Mouse (Mus musculus) G1E (cell line): ENCODE measurements around the gene Cox7a2l. TPM values are rescaled to one million over a fixed set of nuclear protein-coding genes. Genes with fewer than 3 reads are reported as not detected.
A peak's percentile ranks its signal among the peaks of the same experiment; 100 is the strongest.

Experiments used
- ATAC-seq: 2 replicates; pipeline ENCODE4 v1.8.0; 2016; ENCODE audit warnings: mild to moderate bottlenecking; ENCODE audit not compliant: insufficient number of reproducible peaks, poor library complexity, low FRiP score, severe bottlenecking; ENCODE audit errors: extremely low read depth
- DNase-seq: peaks from one replicate; pipeline ENCODE4 v3.0.0; 2012; ENCODE audit warnings: low spot score
- H3K27me3 ChIP-seq: 2 replicates; pipeline ENCODE4 v1.6.1; 2012; ENCODE audit warnings: mild to moderate bottlenecking, low read length, inconsistent platforms; ENCODE audit not compliant: insufficient read depth
- H3K36me3 ChIP-seq: replicated peaks from 2 replicates; pipeline ENCODE3; 2012; ENCODE audit warnings: mild to moderate bottlenecking, inconsistent platforms
- H3K4me1 ChIP-seq: 2 replicates; pipeline ENCODE4 v1.6.1; 2012; ENCODE audit warnings: low read depth, low read length, inconsistent platforms, mixed read lengths; ENCODE audit not compliant: insufficient read depth
- H3K4me3 ChIP-seq: 2 replicates; pipeline ENCODE4 v1.5.1; 2012; ENCODE audit warnings: low read depth, mild to moderate bottlenecking, inconsistent platforms, low read length, moderate library complexity, mixed read lengths
- H3K9me3 ChIP-seq: replicated peaks from 2 replicates; pipeline ENCODE4 v1.6.1; 2012; ENCODE audit warnings: inconsistent platforms
- CTCF ChIP-seq: IDR thresholded peaks from 2 replicates; pipeline ENCODE4 v1.5.1; 2012; ENCODE audit warnings: low read depth, low read length, inconsistent platforms, mixed read lengths
- GATA1 ChIP-seq: IDR thresholded peaks from 2 replicates; pipeline ENCODE4 v1.6.1; 2012; ENCODE audit warnings: borderline replicate concordance, low read length, inconsistent platforms, mixed read lengths
- GATA2 ChIP-seq: IDR thresholded peaks from 2 replicates; pipeline ENCODE4 v1.6.1; 2012; ENCODE audit warnings: low read depth, low read length, inconsistent platforms, borderline replicate concordance
- POLR2AphosphoS5 ChIP-seq: IDR thresholded peaks from 2 replicates; pipeline ENCODE4 v1.6.1; 2012; ENCODE audit warnings: low read depth, low read length, inconsistent platforms; ENCODE audit not compliant: insufficient replicate concordance
- TAL1 ChIP-seq: conservative IDR thresholded peaks from 2 replicates; pipeline ENCODE4 v1.6.1; 2012; ENCODE audit warnings: low read depth, low read length, inconsistent platforms, mixed read lengths
- polyA plus RNA-seq: library from polyadenylated mRNA; stranded (reverse); fragments of >175 nt; gene quantifications from 2 replicates; pipeline ENCODE4 v1.2.3, GENCODE M21; 2012
- total RNA-seq, 2 experiments: library from RNA; stranded (forward) in 1 of 2; stranded (reverse) in 1 of 2; fragments of 200-1000 nt in 1 of 2; fragments of >200 nt in 1 of 2; fragmentation: Nextera tagmentation in 1 of 2; gene quantifications; 2 replicates each; pipeline ENCODE4 v1.2.3; 2014 to 2017

The Cox7a2l gene
- total and polyA plus RNA-seq, 3 experiments = 41.3 to 209 (median 140) TPM

- ATAC-seq = no peak
- H3K9me3 ChIP-seq = no peaks in the 10 kb centered on the region
- no peaks in the 10 kb centered on the region for H3K4me1 ChIP-seq
- no peak for DNase-seq
- no peaks in the 10 kb centered on the region for H3K36me3 ChIP-seq
- TF ChIP-seq CTCF (no peak), GATA2 (no peak), GATA1 (no peak)
- peaks cover 33% of the 10 kb centered on the region for H3K27me3 ChIP-seq
- no peak overlapping the region for H3K4me3 ChIP-seq
These were observed 25.3 kb upstream of the Cox7a2l start for GRCm38 (mm10) chr17:83542424-83542823.

DNA sequence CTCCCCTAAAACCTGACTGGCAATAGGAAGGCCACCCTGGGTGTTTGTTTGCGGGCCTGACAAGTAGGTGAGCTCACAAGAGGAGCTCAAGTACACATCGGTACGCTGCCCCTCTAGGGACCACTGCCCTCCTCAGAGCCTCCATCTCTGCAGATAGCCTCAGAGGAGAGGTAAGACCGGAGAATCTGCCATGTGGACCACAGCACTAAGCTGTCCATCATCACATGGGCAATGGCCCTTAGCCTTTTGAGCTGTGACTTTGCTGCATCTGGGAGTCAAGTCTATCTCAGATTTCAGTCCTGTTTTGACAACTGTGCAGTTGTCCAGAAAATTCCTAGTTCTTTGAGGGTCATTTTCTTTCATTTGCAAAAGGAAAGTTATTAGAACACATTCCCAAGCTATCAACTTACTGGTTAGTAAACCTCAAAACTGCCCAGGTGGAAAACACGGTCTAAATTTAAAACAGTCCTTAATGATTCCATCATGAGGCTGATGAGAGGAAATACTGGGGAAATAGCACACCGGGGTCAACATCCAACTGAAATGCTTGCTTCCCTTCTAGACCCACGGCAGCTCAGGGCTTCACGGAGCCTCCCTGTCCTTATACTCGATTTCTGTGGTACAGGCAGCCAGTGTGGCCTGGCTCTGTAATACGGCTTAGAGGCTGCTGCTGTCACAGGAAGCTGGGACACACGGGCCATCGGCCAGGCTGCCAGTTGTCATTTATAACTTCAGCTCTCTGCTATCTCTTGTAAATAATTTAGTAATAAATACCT, 22.3 kb upstream of the Cox7a2l start:
- H3K27me3 ChIP-seq = peaks cover 27% of the 10 kb centered on the region
- TF ChIP-seq GATA2 (no peak), CTCF (no peak), GATA1 (no peak), TAL1 (no peak), POLR2AphosphoS5 (no peak)
- H3K4me3 ChIP-seq = no peak overlapping the region
- DNase-seq (no peak), ATAC-seq (no peak)
- no peaks in the 10 kb centered on the region for H3K4me1 ChIP-seq
- H3K36me3 ChIP-seq = no peaks in the 10 kb centered on the region
- no peaks in the 10 kb centered on the region for H3K9me3 ChIP-seq

GRCm38 (mm10) chr17:83538694-83539093, 21.6 kb upstream of the Cox7a2l start:
- no peak for TF ChIP-seq TAL1
- TF ChIP-seq GATA2 = no peak
- no peak for TF ChIP-seq GATA1
- no peak for TF ChIP-seq POLR2AphosphoS5
- no peak for TF ChIP-seq CTCF
- H3K4me3 ChIP-seq = no peak overlapping the region
- no peak for ATAC-seq
- H3K9me3 ChIP-seq = no peaks in the 10 kb centered on the region
- H3K27me3 ChIP-seq = peaks cover 27% of the 10 kb centered on the region
- no peaks in the 10 kb centered on the region for H3K4me1 ChIP-seq
- DNase-seq = no peak
- H3K36me3 ChIP-seq = no peaks in the 10 kb centered on the region

GRCm38 (mm10) chr17:83538141-83538540, 21.0 kb upstream of the Cox7a2l start:
- TF ChIP-seq GATA2 (no peak), TAL1 (no peak), GATA1 (no peak)
- no peaks in the 10 kb centered on the region for H3K36me3 ChIP-seq
- no peaks in the 10 kb centered on the region for H3K4me1 ChIP-seq
- H3K27me3 ChIP-seq = peaks cover 27% of the 10 kb centered on the region
- H3K4me3 ChIP-seq = no peak overlapping the region
- no peak for DNase-seq
- ATAC-seq = no peak
- no peaks in the 10 kb centered on the region for H3K9me3 ChIP-seq

GRCm38 (mm10) chr17:83533150-83533549, 16.0 kb upstream of the Cox7a2l start:
- Histone ChIP-seq H3K4me3 (no peak overlapping the region), H3K4me1 (peaks cover 10% of the 10 kb centered on the region), H3K27me3 (peaks cover 7% of the 10 kb centered on the region), H3K36me3 (no peaks in the 10 kb centered on the region), H3K9me3 (no peaks in the 10 kb centered on the region)
- ATAC-seq = no peak
- no peak for TF ChIP-seq POLR2AphosphoS5
- TF ChIP-seq GATA2 = no peak
- TF ChIP-seq GATA1 = no peak
- no peak for TF ChIP-seq CTCF
- no peak for TF ChIP-seq TAL1
- no peak for DNase-seq

GRCm38 (mm10) chr17:83527651-83528381, 10.7 kb upstream of the Cox7a2l start:
- no peaks in the 10 kb centered on the region for H3K36me3 ChIP-seq
- TF ChIP-seq CTCF (no peak), GATA2 (no peak), GATA1 (no peak), POLR2AphosphoS5 (no peak), TAL1 (no peak)
- H3K4me3 ChIP-seq = peak overlapping the region; percentile 57; the same call in 1 of the 2 replicates
- peaks cover 10% of the 10 kb centered on the region for H3K27me3 ChIP-seq
- no peaks in the 10 kb centered on the region for H3K9me3 ChIP-seq
- DNase-seq (peak; percentile 22), ATAC-seq (peak; percentile 56)
- H3K4me1 ChIP-seq = peaks cover 57% of the 10 kb centered on the region
